Mouse (Mus musculus) brain, embryonic 14.5 days (tissue): ENCODE data around the gene Mak. TPM values are rescaled to one million over a fixed set of nuclear protein-coding genes. Genes with fewer than 3 reads are reported as not detected.

ENCODE experiments used
- DNase-seq: peaks from one replicate; pipeline ENCODE4 v3.0.0-alpha.2; 2011; ENCODE audit warnings: low read depth
- CTCF ChIP-seq: fragments of 200-500 bp; IDR thresholded peaks from 2 replicates; pipeline ENCODE4 v1.5.1; 2012; ENCODE audit warnings: inconsistent platforms, mild to moderate bottlenecking, moderate library complexity, borderline replicate concordance; ENCODE audit not compliant: insufficient read depth, insufficient read length; ENCODE audit errors: extremely low read depth
- POLR2A ChIP-seq: fragments of 200-500 bp; IDR thresholded peaks from 2 replicates; pipeline ENCODE4 v1.6.1; 2012; ENCODE audit warnings: mild to moderate bottlenecking, inconsistent platforms, borderline replicate concordance; ENCODE audit not compliant: poor library complexity, insufficient read depth, insufficient read length, severe bottlenecking; ENCODE audit errors: extremely low read depth
- polyA plus RNA-seq: library from polyadenylated mRNA; depleted of rRNA; stranded (reverse); fragments of >200 nt; gene quantifications from 2 replicates; pipeline ENCODE4 v1.2.3, GENCODE M21; 2012

The Mak gene
- polyA plus RNA-seq, 1 experiment: 1.7 TPM

DNA sequence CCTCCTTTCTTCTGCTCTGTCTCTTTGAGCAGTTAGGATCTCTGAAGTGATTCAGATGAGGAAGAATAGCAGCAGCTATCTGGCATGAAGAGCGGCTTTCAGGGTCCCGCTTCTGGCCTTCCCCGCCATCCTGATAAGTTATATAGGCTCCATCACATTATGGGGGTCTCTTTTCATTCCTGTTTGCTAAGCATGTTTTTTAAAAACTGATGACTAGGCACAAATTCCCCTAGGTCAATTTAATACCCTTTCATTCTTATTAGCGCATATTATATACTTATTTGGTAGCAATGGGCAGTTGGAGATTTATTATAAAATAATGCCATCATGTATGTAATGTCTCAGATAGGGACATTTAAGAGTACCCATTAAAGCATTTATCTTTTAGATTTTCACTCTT, 11.9 kb downstream of the Mak start:
- DNase-seq: no peak
- TF ChIP-seq POLR2A (no peak), CTCF (no peak)

DNA sequence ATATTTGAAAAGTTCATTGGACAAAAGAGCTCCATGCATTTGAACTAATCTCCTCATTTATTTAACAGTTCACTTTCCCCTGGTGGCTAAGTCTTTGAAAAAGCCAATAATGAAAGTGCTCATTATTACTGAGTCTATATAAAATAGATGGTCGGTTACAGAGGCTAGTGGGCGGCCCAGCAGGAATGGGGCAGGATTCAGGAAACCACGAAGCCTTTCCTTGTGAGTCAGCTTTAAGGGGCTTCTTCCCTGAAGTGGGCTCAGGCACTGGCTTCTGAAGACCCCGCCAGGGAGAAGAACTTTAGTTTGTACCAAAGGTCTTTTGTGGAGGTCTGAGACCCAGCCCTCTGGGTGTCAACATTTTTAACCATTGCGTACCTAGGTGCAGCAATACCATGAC, 27.5 kb downstream of the Mak start:
- TF ChIP-seq CTCF: no peak
- no peak for TF ChIP-seq POLR2A
- DNase-seq: peak; percentile 65

DNA sequence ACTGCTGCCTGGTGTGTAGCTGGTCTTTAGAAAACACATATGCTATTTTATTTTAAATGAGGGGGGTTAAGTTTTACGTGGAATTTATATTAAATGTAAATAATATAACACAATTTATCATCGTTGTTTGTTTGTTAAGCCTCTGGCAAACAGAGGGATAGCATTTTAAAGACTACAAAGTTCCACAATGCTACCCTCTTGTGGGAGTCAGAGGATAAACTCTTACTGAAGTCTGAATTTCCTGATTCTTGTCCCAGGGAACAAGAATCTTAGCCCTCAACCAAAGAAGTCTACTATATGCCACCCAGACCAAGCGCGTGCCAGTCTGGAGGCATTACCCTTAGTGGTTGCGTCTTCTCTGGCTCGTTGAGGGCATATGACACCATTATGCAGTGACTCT, 32.2 kb downstream of the Mak start:
- TF ChIP-seq CTCF (no peak), POLR2A (no peak)
- DNase-seq: no peak

DNA sequence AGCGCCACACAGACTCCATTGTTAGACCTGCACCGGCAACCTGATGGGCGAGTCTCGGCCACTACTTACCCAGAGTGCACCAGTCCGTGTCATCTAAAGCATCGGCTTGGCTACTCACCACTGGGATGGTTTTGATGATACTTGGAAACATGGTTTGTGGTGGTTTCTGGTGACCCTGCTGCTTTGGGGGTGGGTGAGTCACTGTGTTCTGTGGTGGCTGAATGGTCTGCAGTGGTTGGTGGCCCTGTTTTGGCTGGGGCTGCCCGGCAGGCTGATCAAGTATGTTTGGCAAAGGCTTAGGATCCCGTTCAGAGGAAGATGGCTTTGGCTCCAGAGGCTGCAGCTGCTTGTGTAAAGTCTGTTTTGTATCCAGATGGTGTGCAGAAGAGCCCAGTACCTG, 33.6 kb downstream of the Mak start:
- no peak for DNase-seq
- TF ChIP-seq POLR2A (no peak), CTCF (no peak)

DNA sequence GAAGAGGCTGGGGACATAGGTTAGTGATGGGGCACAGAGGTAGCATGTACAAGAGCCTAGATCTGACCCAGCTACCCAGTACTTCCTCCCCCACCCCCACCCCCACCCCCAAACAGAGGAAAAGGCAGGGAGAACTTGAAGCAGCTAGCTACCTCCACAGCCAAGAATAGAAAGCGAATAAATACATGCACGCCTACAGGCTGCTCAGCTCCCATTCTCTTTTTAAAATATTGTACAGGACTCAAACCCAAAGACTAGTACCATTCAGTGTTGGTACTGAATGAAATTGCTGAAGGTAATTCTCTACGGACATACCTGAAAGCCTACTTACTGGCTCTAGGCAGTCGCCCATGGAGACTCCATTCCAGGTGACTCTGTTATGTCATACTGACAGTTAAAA, 37.0 kb downstream of the Mak start:
- no peak for TF ChIP-seq CTCF
- no peak for TF ChIP-seq POLR2A

DNA sequence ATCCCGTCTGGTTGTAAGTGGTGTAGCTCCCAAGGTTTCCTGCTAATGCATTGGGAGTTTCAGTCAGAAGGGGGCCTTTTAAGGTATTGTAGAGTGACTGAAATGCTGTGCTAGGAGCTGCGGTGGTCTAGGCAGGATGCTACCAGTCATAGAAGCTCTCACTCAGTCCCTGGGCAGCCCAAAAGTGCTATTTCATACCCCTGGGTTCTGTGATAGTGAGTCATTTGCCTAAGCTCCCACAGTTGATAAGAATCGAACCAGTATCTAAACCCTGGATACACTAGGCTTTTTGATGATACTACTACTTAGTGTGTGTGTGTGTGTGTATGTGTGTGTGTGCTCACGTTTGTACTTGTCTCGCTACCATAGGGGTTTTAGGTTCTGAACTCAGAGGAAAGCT, 49.4 kb downstream of the Mak start:
- TF ChIP-seq CTCF: no peak
- no peak for TF ChIP-seq POLR2A
- no peak for DNase-seq

More for the DNA sequence above, 37.0 kb downstream of the Mak start:
- no peak for DNase-seq

DNA sequence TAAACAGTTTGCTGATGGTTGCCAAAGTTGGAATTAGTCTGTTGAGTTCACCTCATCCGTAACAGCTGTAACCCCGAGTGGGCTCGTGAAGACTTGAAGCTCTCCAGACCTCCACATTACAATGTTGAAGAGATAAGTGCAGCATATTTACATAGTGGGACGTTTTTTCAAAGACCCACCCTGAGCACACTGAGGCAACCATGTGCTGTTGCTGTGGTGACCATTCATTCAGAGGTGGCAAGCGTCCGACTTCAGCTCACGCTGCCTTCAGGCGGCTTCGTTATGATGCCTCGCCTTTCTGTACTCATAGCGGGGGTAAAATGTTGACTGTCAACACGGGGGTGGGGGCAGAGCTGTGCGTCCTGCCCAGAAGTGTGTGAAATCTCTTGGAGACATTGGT, 57.4 kb downstream of the Mak start:
- no peak for DNase-seq
- TF ChIP-seq POLR2A: no peak
- TF ChIP-seq CTCF: no peak

DNA sequence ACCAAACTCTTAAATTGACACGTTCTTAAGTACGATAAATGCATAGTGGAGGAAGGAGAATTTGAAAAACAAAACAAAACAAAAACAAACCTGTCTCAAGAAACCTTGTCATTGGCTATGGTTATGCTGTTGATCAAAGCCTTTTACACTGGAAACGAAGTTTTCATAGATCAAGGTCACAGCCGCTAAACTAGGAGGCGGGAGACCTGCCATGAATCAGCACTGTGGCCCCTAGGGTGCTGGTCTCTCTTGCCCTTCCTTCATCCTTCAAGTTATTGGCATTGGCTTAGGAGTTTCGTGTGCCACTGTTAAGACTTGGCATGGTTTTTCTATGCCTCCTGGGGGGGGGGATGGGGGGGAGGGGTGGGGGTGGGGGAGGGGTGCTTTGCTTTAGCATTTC, 57.9 kb downstream of the Mak start:
- no peak for TF ChIP-seq POLR2A
- TF ChIP-seq CTCF: no peak
- no peak for DNase-seq

DNA sequence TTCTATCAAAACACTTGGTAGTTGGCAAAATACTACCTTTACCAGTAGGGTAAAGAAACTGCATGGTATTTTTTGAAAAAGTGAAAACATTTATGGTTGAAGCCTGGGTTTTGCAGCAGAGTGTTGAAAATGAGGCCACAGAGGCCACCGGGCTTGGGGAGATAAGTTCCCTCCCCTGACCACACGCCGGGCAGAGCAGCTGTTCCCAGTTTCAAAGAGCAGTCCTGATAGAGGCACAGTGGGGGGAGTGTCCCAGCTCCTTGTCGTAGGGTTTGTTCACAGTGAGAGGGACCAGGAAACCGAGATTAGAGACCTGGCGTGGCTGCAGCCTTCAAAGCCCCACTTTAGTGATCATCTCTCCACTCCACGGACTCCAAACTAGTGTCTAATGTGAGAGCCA, 59.0 kb downstream of the Mak start:
- no peak for DNase-seq
- TF ChIP-seq POLR2A (no peak), CTCF (no peak)

DNA sequence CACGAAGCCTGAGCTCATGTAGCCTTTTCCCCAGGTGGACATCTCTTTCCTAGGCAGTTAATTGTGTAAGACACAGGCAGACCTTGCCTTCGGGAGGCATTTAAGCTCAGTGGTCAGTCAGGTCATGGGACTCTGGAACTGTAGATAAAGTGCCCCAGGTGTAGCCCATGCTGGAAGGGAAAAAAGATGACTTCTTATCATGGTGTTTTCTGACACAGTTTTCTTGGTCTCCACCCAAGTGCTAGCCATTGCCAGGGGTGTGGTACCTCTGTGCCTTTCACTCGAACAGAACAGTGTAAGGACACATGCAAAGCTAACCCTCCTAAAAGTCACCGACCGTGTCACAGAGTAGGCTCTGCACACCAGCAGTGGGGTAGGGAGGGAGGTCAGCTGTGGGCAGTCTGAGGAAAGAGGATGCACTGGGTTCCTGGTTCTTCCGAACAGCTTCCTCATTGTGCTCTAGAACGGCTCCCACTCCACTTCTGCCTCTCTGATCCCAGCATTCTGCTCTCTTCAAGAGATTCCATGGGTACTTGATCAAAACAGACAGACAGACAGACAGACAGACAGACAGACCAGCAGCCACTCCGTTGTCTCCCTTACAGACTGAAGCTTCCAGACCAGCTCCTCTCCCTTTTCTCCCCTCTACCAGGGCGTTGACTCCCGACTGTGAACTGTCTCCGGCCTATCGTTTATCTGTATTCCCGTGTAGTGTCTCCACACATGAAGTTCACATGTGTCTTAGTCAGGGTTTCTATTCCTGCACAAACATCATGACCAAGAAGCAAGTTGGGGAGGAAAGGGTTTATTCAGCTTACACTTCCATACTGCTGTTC, 60.5 kb downstream of the Mak start:
- TF ChIP-seq POLR2A (no peak), CTCF (no peak)
- no peak for DNase-seq

DNA sequence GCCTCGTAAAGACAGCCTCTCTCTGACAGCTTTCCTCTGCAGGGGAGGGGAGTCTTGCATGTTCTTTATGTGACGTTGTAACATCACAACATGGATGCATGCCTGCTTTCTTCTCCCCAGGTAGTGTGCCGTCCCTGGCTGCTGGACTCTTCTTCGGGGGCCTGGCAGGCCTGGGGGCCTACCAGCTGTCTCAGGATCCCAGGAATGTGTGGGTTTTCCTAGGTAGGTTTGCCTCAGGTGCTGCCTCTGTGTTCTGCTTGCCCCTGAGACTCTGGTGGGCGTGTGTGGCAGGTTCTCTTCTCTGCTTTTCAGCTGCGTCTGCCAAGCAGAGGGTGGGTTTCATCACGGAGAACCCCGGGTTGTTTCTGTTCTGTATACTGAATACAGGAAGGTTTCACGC, 61.3 kb downstream of the Mak start:
- TF ChIP-seq CTCF: no peak
- TF ChIP-seq POLR2A: no peak
- no peak for DNase-seq

DNA sequence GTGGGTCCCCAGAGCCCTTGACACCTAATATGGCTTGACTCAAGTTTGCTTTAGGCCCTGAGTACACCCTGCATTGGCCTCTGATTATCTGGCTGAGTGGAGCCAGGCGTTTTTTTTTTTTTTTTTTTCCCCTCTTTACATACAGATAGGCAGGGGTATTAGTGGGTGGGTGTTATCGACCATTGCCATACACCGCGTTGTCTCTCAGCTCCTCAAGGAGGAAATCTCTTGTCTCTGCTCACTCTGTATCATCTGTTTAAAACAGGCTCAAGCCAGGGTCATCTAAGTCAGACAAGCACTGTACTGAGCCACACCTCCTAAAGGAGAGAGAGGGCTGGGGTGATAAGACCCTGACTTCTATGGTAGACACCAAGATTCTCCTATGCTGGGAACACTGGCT, 61.7 kb downstream of the Mak start:
- DNase-seq: no peak
- TF ChIP-seq POLR2A (no peak), CTCF (no peak)

DNA sequence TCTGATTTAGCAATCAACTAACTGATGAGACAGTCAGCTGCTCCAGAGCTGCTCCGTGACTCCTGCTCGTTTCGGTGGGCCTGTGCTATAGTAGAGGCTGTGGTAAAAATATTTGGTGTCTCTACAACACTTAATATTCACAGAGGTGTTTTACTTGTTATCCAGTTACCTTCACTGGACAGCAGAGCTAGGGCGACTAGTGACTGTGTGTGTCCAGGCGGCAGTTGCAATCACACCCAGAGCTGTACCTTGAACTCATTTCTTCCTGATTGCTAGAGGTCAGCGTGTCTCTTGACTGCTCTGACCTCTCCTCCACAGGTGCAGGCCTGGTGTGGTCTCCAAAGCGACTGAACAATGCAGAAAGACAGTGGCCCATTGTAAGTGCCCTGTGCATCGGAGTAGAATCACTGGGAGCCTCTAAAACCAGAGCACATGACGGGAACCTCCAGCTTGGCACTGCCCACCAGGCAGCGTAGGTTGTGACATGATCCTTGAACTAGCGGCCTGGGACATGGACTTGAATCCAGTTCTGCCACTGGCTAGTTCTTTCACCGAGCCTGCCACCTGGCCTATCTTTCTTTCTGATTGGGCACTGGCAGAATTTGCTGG, 62.6 kb downstream of the Mak start:
- TF ChIP-seq CTCF: no peak
- no peak for TF ChIP-seq POLR2A
- no peak for DNase-seq
